Comparison of ENCODE assay signal across 9 mouse cellular contexts in genomic region chr7:80156711-80157227, GRCm38 (mm10). TPM values are rescaled to one million over a fixed set of nuclear protein-coding genes. Genes with fewer than 3 reads are reported as not detected.
A peak's percentile ranks its signal among the peaks of the same experiment; 100 is the strongest.
DNase-seq lines count a peak whose midpoint lies in the region; ATAC-seq and TF ChIP-seq lines count a peak whose summit lies in the region.
"Had no signal": no experiment of that assay in that cellular context is flagged by ENCODE, and none has a peak within 500 bp of the region (broad histone marks: within the 10 kb centered on the region; RNA-seq: fewer than 3 reads in every experiment).

No protein-coding gene starts in this region.

- no peak overlapping the region for H3K9ac ChIP-seq in midbrain, postnatal 0 days (replicated peaks; ENCODE audit: low read length, poor library complexity, severe bottlenecking)
- H3K9ac ChIP-seq: limb, embryonic 12.5 days had no signal

- H3K36me3 ChIP-seq in midbrain, postnatal 0 days (ENCODE audit: insufficient read depth, low read length), result no peaks in the 10 kb centered on the region
- H3K36me3 ChIP-seq: limb, embryonic 12.5 days had no signal

- H3K9me3 ChIP-seq in midbrain, postnatal 0 days (ENCODE audit: low read length), result no peaks in the 10 kb centered on the region

- H3K4me1 ChIP-seq in midbrain, postnatal 0 days (ENCODE audit: insufficient read depth, low read length), result no peaks in the 10 kb centered on the region

- H3K27me3 ChIP-seq in midbrain, postnatal 0 days (ENCODE audit: insufficient read depth, low read length), result no peaks in the 10 kb centered on the region

- TF ChIP-seq CTCF in gastrocnemius, adult 2 months (IDR thresholded peaks at IDR 0.05), result peak; percentile 64
- peak; percentile 55 for TF ChIP-seq CTCF in midbrain, postnatal 0 days (IDR thresholded peaks at IDR 0.05)

- WGBS in midbrain, postnatal 0 days, result 50% methylated on average over 13 of the region's 13 CpGs

- peak overlapping the region; percentile 9; the same call in 1 of the 2 replicates for H3K4me3 ChIP-seq in gastrocnemius, adult 2 months
- no peak overlapping the region for H3K4me3 ChIP-seq in midbrain, postnatal 0 days (ENCODE audit: low read depth, low read length)
- H3K4me3 ChIP-seq: limb, embryonic 12.5 days had no signal

- H3K27ac ChIP-seq in gastrocnemius, adult 2 months, result no peak overlapping the region
- H3K27ac ChIP-seq in midbrain, postnatal 0 days (ENCODE audit: low read depth, low read length), result no peak overlapping the region
- H3K27ac ChIP-seq: limb, embryonic 12.5 days had no signal

- no peak for ATAC-seq in midbrain, postnatal 0 days (ENCODE audit: low FRiP score)

- H3K4me2 ChIP-seq in midbrain, postnatal 0 days (ENCODE audit: low read depth, low read length, poor library complexity, severe bottlenecking), result no peak overlapping the region
- H3K4me2 ChIP-seq: limb, embryonic 12.5 days had no signal

- peak; percentile 55 for DNase-seq in gastrocnemius, adult 2 months
- no peak for DNase-seq in gastrocnemius, postnatal 25 days
- DNase-seq in B cell, adult 2 months, result peak; percentile 70 to 72
- peak; percentile 83 for DNase-seq in adrenal gland, adult 2 months
- DNase-seq in forelimb bud, embryonic 11.5 days (ENCODE audit: low read depth, low spot score), result peak; percentile 49
- DNase-seq in layer of hippocampus, postnatal 10 days (ENCODE audit: low spot score in 2 of 2), result peak; percentile 33 to 43
- peak; percentile 65 for DNase-seq in midbrain, postnatal 0 days (ENCODE audit: low spot score)
- DNase-seq in thymus, postnatal 36 days, result peak; percentile 54

- intact Hi-C loops in gastrocnemius, adult 2 months (cut with DNase I), result loop anchor here (1.0 kb wide), 1 partner anchor 59 kb away; no protein-coding TSS in a partner anchor

RNA-seq across cellular contexts. Expression of gene Sema4b, which starts 29.9 kb away (rescaled TPM):
- 1 to 10 TPM; 1.8 to 2.1 TPM for total RNA-seq in gastrocnemius, adult 2 months (2021)
- 1 to 10 TPM; 1.6 to 2.5 TPM for total RNA-seq in gastrocnemius, postnatal 25 days (2021)
- 10 to 100 TPM; 57.7 to 66.4 TPM for total RNA-seq in adrenal gland, adult 2 months (2021)
- polyA plus RNA-seq in adrenal gland, adult 2 months (2012; rRNA removed), result 55.1 and 65.8 TPM in 2 replicates
- 10 to 100 TPM; 30.4 to 30.7 TPM for total RNA-seq in layer of hippocampus, postnatal 10 days (2021)
- total RNA-seq in midbrain, postnatal 0 days (2014; rRNA removed), result 40.3 and 43.7 TPM in 2 replicates
- 26.3 and 29.2 TPM in 2 replicates for polyA plus RNA-seq in midbrain, postnatal 0 days (2015; fragmentation: Nextera tagmentation; extraction: Ambion mirVana)

RNA-seq across cellular contexts. Expression of gene Idh2, which starts 41.6 kb away (rescaled TPM):
- 100 to 1,000 TPM; 236 to 647 TPM for total RNA-seq in gastrocnemius, adult 2 months (2021)
- total RNA-seq in gastrocnemius, postnatal 25 days (2021), result 100 to 1,000 TPM; 102 to 256 TPM
- 100 to 1,000 TPM in 1 of 2 experiments, 10 to 100 TPM in 1; 96.2 to 200 TPM for total RNA-seq in adrenal gland, adult 2 months (2021)
- polyA plus RNA-seq in adrenal gland, adult 2 months (2012; rRNA removed), result 147 and 150 TPM in 2 replicates
- 10 to 100 TPM; 60.9 to 67.7 TPM for total RNA-seq in layer of hippocampus, postnatal 10 days (2021)
- 122 and 136 TPM in 2 replicates for total RNA-seq in midbrain, postnatal 0 days (2014; rRNA removed)
- polyA plus RNA-seq in midbrain, postnatal 0 days (2015; fragmentation: Nextera tagmentation; extraction: Ambion mirVana), result 115 and 124 TPM in 2 replicates

Comparison
In these comparisons a context has a peak if more than half of its experiments do, and no peak if none do; other contexts are left out.
1. RNA of gene Sema4b, which starts 29.9 kb away (total RNA-seq): 57.7 to 66.4 TPM in adrenal gland, adult 2 months, 40.3 to 43.7 TPM in midbrain, postnatal 0 days and 30.4 to 30.7 TPM in layer of hippocampus, postnatal 10 days; 1.6 to 2.5 TPM in gastrocnemius, postnatal 25 days and 1.8 to 2.1 TPM in gastrocnemius, adult 2 months; every median in the first group is over 4 times any median in the second.